Mouse (Mus musculus): Measurements from ENCODE around the gene Tmem56. TPM values are rescaled to one million over a fixed set of nuclear protein-coding genes. Genes with fewer than 3 reads are reported as not detected.

Gene Tmem56
- polyA plus RNA-seq, 1 experiment from 2014 or later, result 1.7 TPM

DNA sequence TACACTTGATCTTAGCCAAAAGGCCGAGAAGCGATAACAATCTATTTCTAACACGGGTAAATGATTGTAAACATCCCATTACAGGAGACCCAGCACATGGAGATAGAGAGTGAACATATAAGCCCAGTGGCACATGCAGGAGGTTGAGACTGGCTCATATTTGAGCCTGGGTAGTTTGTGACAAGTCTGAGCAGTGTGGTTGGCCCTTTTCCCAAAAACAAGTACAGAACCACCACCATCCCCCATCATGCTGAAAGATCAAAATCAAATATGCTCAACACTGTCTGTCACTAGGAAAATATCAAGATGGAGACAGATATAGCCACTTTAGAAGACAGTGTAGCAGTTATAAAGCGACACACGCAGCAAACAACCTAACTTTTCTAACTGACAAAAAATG lies 73.9 kb downstream of the Tmem56 start:
- Histone ChIP-seq H3K36me3 (ENCODE audit: insufficient read depth, low read length) (no peaks in the 10 kb centered on the region), H3K9me3 (replicated peaks; ENCODE audit: low read length) (no peaks in the 10 kb centered on the region), H3K4me2 (ENCODE audit: low read length) (no peak overlapping the region), H3K4me1 (replicated peaks; ENCODE audit: insufficient read depth, low read length) (no peaks in the 10 kb centered on the region), H3K27me3 (ENCODE audit: insufficient read depth, low read length) (no peaks in the 10 kb centered on the region), H3K9ac (ENCODE audit: low read depth, low read length) (no peak overlapping the region), H3K4me3 (replicated peaks; ENCODE audit: low read depth, low read length) (no peak overlapping the region), H3K27ac (no peak overlapping the region)
- DNase-seq (ENCODE audit: low spot score), result no peak
- ATAC-seq (replicated peaks; ENCODE audit: low FRiP score, low read depth), result no peak
- no peak for TF ChIP-seq CTCF (IDR thresholded peaks at IDR 0.05; ENCODE audit: low read depth)
- 81% methylated on average over 5 of the region's 5 CpGs for WGBS

DNA sequence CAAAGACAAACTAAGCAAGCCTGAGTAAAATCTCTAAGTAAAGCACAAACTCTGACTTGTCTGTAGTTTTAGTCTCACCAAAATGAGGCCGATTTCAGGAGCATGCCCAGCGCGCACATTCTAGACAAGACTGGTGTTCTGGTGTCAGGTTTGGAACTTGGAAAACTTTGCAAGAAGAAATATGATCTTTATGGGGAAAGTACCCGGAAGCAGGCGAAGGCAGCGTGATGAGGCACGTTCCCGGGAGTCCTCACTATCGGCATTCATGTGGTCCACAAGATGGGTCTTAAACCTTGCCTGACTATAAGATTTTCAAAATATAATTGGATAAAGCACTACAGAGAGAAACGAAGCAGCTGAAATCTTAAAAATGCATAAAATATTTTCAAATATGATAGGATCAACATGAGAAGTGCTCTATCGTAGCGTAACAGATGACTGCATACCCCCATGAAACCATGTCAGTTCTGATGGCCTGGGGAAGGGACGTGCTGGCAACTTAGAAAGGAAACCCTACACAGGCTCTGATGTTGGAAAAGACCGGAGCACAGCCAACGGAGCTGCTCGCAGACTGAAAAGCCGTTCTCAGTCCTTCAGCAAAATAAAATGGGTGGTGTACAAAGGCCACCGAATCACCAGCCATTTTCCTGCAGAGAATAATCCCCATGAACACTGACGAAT lies 76.6 kb downstream of the Tmem56 start:
- no peaks in the 10 kb centered on the region for H3K4me1 ChIP-seq (replicated peaks; ENCODE audit: insufficient read depth, low read length)
- no peak for TF ChIP-seq CTCF (IDR thresholded peaks at IDR 0.05; ENCODE audit: low read depth)
- H3K9me3 ChIP-seq (replicated peaks; ENCODE audit: low read length), result no peaks in the 10 kb centered on the region
- no peak overlapping the region for H3K4me2 ChIP-seq (ENCODE audit: low read length)
- no peaks in the 10 kb centered on the region for H3K36me3 ChIP-seq (ENCODE audit: insufficient read depth, low read length)
- H3K27me3 ChIP-seq (ENCODE audit: insufficient read depth, low read length), result no peaks in the 10 kb centered on the region
- no peak overlapping the region for H3K9ac ChIP-seq (ENCODE audit: low read depth, low read length)
- ATAC-seq (replicated peaks; ENCODE audit: low FRiP score, low read depth) (no peak), DNase-seq (ENCODE audit: low spot score) (peak; percentile 19)
- no peak overlapping the region for H3K4me3 ChIP-seq (replicated peaks; ENCODE audit: low read depth, low read length)
- WGBS, result 69% methylated on average over 19 of the region's 19 CpGs
- H3K27ac ChIP-seq, result no peak overlapping the region

DNA sequence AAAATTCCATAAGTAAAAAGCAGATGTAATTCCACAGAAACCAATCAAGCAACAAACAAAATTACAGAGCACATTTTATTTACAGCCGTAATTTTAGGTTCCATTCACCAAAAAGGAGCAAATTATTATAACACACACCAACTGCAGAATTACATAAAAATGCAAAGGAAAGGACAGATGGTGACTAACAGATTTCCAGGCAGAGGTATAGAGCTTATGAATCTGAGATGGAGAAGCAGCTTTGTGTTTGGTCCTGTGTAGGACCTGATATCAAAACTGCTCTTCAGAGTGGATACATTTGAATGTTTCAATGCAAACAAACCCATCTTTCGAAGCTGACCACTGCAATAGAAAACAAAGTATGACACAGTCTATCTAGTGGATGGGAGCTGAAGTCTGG lies 80.3 kb downstream of the Tmem56 start:
- Histone ChIP-seq H3K4me2 (ENCODE audit: low read length) (no peak overlapping the region), H3K9me3 (replicated peaks; ENCODE audit: low read length) (no peaks in the 10 kb centered on the region), H3K36me3 (ENCODE audit: insufficient read depth, low read length) (no peaks in the 10 kb centered on the region), H3K27ac (no peak overlapping the region), H3K27me3 (ENCODE audit: insufficient read depth, low read length) (no peaks in the 10 kb centered on the region), H3K4me3 (replicated peaks; ENCODE audit: low read depth, low read length) (no peak overlapping the region), H3K9ac (ENCODE audit: low read depth, low read length) (no peak overlapping the region), H3K4me1 (replicated peaks; ENCODE audit: insufficient read depth, low read length) (no peaks in the 10 kb centered on the region)
- no peak for TF ChIP-seq CTCF (IDR thresholded peaks at IDR 0.05; ENCODE audit: low read depth)
- ATAC-seq (replicated peaks; ENCODE audit: low FRiP score, low read depth), result no peak
- WGBS, result 90% methylated on average over 2 of the region's 2 CpGs
- DNase-seq (ENCODE audit: low spot score), result no peak

DNA sequence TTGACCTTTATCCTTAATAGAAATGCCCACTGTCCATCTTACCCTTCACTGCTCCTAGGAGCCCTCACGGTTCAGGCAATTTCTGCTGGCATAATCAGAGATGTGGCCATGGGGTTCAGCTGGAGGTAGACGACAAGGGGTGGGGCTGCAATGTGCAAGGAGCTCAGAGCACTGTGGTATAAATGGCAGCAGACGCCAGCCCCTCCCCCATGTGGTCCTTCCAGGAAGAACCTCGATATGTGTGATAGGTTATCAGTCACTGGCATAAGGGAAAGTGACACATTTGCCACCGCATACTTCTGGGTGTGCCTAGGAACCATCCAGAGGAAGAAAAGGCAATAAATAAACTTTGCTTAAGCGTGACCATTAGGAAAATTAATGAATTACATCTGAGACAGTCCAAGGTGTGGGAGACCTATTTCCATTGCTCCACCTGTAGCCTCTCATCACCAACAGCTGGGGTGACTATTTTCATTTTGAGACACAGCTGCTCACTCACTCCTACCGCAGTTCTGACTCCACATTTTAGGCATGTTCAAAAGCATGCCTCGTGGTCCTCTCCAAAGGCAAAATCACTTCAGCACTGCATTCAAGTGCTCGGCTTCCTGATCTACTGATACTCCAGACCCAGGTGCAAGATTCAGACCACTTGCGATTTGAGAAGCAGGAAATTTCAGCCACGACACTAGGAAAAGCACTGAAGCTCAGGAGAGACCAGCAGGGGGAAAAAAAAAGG lies 81.7 kb downstream of the Tmem56 start:
- Histone ChIP-seq H3K4me3 (replicated peaks; ENCODE audit: low read depth, low read length) (no peak overlapping the region), H3K27ac (no peak overlapping the region), H3K9ac (ENCODE audit: low read depth, low read length) (no peak overlapping the region), H3K9me3 (replicated peaks; ENCODE audit: low read length) (no peaks in the 10 kb centered on the region), H3K4me1 (replicated peaks; ENCODE audit: insufficient read depth, low read length) (no peaks in the 10 kb centered on the region), H3K27me3 (ENCODE audit: insufficient read depth, low read length) (no peaks in the 10 kb centered on the region), H3K36me3 (ENCODE audit: insufficient read depth, low read length) (no peaks in the 10 kb centered on the region), H3K4me2 (ENCODE audit: low read length) (no peak overlapping the region)
- DNase-seq (ENCODE audit: low spot score), result no peak
- ATAC-seq (replicated peaks; ENCODE audit: low FRiP score, low read depth), result no peak; the same call in 1 of the 2 replicates
- TF ChIP-seq CTCF (IDR thresholded peaks at IDR 0.05; ENCODE audit: low read depth), result no peak
- WGBS, result 47% methylated on average over 11 of the region's 11 CpGs

DNA sequence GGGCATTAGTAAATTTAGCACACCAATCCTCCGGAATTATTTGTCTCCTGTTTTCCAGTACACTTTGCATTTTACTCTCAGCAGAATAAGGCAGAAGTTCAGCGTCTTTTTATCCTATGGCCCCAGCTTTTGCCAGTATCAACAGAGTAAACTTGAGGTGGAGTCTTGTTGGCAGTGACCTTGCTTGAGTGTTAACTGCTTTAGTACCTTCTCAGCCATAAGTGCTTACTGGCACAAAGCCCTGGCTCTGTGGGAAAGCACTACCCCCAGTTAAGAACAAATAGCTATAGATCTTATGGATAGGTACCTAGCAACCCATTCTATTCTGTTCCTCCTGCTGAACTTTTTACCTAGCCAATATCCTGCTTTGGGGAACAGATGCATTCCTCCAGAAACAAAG lies 93.7 kb downstream of the Tmem56 start:
- Histone ChIP-seq H3K4me1 (replicated peaks; ENCODE audit: insufficient read depth, low read length) (no peaks in the 10 kb centered on the region), H3K27me3 (ENCODE audit: insufficient read depth, low read length) (no peaks in the 10 kb centered on the region), H3K36me3 (ENCODE audit: insufficient read depth, low read length) (no peaks in the 10 kb centered on the region), H3K4me3 (replicated peaks; ENCODE audit: low read depth, low read length) (no peak overlapping the region), H3K4me2 (ENCODE audit: low read length) (no peak overlapping the region), H3K9ac (ENCODE audit: low read depth, low read length) (no peak overlapping the region), H3K9me3 (replicated peaks; ENCODE audit: low read length) (no peaks in the 10 kb centered on the region), H3K27ac (no peak overlapping the region)
- DNase-seq (ENCODE audit: low spot score), result no peak
- WGBS, result 78% methylated on average over 2 of the region's 2 CpGs
- TF ChIP-seq CTCF (IDR thresholded peaks at IDR 0.05; ENCODE audit: low read depth), result no peak
- no peak for ATAC-seq (replicated peaks; ENCODE audit: low FRiP score, low read depth)

DNA sequence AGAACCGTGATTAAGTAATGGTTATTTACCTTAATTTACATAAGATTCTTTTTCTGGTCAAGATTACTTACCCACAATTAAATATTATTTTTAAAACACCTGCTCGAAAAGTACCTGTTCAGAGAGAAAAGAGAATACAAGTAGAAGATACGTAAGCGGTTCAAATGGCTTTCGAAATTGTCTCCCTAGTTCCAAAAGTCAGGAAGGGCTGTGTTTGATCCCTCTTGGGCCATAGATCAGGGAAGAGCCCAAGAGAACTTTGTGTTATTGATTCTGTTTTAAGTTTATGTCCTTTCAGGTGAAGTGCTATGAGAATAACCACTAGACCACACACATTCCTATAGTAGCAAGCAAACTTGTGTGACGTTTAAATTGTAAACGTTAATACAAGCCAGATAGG lies 95.4 kb downstream of the Tmem56 start:
- no peaks in the 10 kb centered on the region for H3K36me3 ChIP-seq (ENCODE audit: insufficient read depth, low read length)
- no peaks in the 10 kb centered on the region for H3K9me3 ChIP-seq (replicated peaks; ENCODE audit: low read length)
- no peak overlapping the region for H3K4me2 ChIP-seq (ENCODE audit: low read length)
- no peak overlapping the region for H3K9ac ChIP-seq (ENCODE audit: low read depth, low read length)
- no peak for TF ChIP-seq CTCF (IDR thresholded peaks at IDR 0.05; ENCODE audit: low read depth)
- ATAC-seq (replicated peaks; ENCODE audit: low FRiP score, low read depth) (no peak), DNase-seq (ENCODE audit: low spot score) (no peak)
- H3K4me3 ChIP-seq (replicated peaks; ENCODE audit: low read depth, low read length), result no peak overlapping the region
- H3K27me3 ChIP-seq (ENCODE audit: insufficient read depth, low read length), result no peaks in the 10 kb centered on the region
- WGBS, result 90% methylated on average over 7 of the region's 7 CpGs
- H3K27ac ChIP-seq, result no peak overlapping the region
- H3K4me1 ChIP-seq (replicated peaks; ENCODE audit: insufficient read depth, low read length), result no peaks in the 10 kb centered on the region

Measured in kidney, postnatal 0 days (tissue).